Mouse (Mus musculus): ENCODE results near the gene Gas7.

GRCm38 (mm10) chr11:67536413-67536812, 81.2 kb downstream of the Gas7 start:
- TF ChIP-seq CTCF (IDR thresholded peaks at IDR 0.05; ENCODE audit: extremely low read depth, insufficient read length, insufficient replicate concordance, low read depth, low read length) (no peak), POLR2A (IDR thresholded peaks at IDR 0.05; ENCODE audit: low read depth, low read length) (no peak)
